Mouse (Mus musculus) forebrain, embryonic 13.5 days (tissue): ENCODE results near the gene Gbp5. TPM values are rescaled to one million over a fixed set of nuclear protein-coding genes. Genes with fewer than 3 reads are reported as not detected.
"Not testable (repeated sequence)": the region's sequence is repeated elsewhere in the genome, so short reads cannot be mapped to it uniquely, and the experiment has no call there.

Source experiments
- ATAC-seq: fragments of 200-750 bp; cut with Nextera tagmentation; 2 replicates; pipeline ENCODE4 v1.8.0; 2017
- H3K27ac ChIP-seq: fragments of 300-500 bp; sonication (generic); 2 replicates; pipeline ENCODE4 v1.5.1; 2015; ENCODE audit warnings: inconsistent platforms, mild to moderate bottlenecking, moderate library complexity
- H3K27me3 ChIP-seq: fragments of 300-500 bp; sonication (generic); 2 replicates; pipeline ENCODE4 v1.6.1; 2015; ENCODE audit warnings: mild to moderate bottlenecking, inconsistent platforms
- H3K36me3 ChIP-seq: fragments of 300-500 bp; sonication (generic); 2 replicates; pipeline ENCODE4 v1.6.1; 2015; ENCODE audit warnings: mild to moderate bottlenecking, inconsistent platforms; ENCODE audit not compliant: poor library complexity, severe bottlenecking
- H3K4me1 ChIP-seq: fragments of 300-500 bp; sonication (generic); 2 replicates; pipeline ENCODE4 v1.6.1; 2015; ENCODE audit warnings: inconsistent platforms
- H3K4me2 ChIP-seq: fragments of 300-500 bp; sonication (generic); 2 replicates; pipeline ENCODE4 v1.6.1; 2015; ENCODE audit warnings: inconsistent platforms, mild to moderate bottlenecking, moderate library complexity
- H3K4me3 ChIP-seq: fragments of 300-500 bp; sonication (generic); 2 replicates; pipeline ENCODE4 v1.5.1; 2015; ENCODE audit warnings: mild to moderate bottlenecking, inconsistent platforms
- H3K9ac ChIP-seq: fragments of 300-500 bp; sonication (generic); 2 replicates; pipeline ENCODE4 v1.6.1; 2015; ENCODE audit warnings: mild to moderate bottlenecking, inconsistent platforms
- H3K9me3 ChIP-seq: fragments of 300-500 bp; sonication (generic); replicated peaks from 2 replicates; pipeline ENCODE4 v1.6.1; 2016; ENCODE audit warnings: inconsistent platforms
- WGBS: fragments of 180-500 bp; shearing (Covaris S2); methylation state at CpG from one replicate; pipeline ENCODE4 v1.1.7; 2015; 5-methylcytosine and 5-hydroxymethylcytosine counted together
- polyA plus RNA-seq: library from polyadenylated mRNA; unstranded; fragments of >200 nt; fragmentation: Nextera tagmentation; extraction: Ambion mirVana; gene quantifications from 2 replicates; pipeline ENCODE4 v1.2.1, GENCODE M21; 2015

Gbp5 gene
- polyA plus RNA-seq, 1 experiment from 2014 or later, result not detected

DNA sequence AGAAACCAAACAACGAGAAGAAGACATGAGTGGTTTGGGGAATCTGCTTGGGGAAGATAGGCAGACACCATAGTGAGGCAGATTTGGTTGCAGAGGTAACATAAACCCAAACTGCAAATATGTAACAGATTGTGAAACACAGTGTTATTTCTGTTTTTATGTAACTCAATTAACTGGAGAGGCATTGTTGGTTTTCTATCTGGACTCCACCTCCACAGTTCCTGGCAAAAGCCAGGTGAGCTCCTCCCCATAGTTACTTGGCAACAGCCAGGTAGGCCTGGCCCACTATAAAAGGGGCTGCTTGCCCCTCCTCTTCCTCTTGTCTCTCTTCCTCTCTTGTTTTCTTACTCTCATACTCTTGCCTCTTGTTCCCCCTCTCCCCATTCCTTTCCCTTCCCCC is 60.8 kb downstream of the Gbp5 start:
- no peak overlapping the region for H3K9ac ChIP-seq
- WGBS, result 77% methylated on average over 1 of the region's 1 CpGs
- no peaks in the 10 kb centered on the region for H3K27me3 ChIP-seq
- no peak for ATAC-seq
- H3K36me3 ChIP-seq, result no peaks in the 10 kb centered on the region
- H3K9me3 ChIP-seq, result no peaks in the 10 kb centered on the region
- H3K4me1 ChIP-seq, result 0 out of 2 replicates have a peak, but pooled peaks cover under 1% of the 10 kb centered on the region
- H3K4me3 ChIP-seq, result no peak overlapping the region
- H3K4me2 ChIP-seq, result no peak overlapping the region
- H3K27ac ChIP-seq, result no peak overlapping the region

DNA sequence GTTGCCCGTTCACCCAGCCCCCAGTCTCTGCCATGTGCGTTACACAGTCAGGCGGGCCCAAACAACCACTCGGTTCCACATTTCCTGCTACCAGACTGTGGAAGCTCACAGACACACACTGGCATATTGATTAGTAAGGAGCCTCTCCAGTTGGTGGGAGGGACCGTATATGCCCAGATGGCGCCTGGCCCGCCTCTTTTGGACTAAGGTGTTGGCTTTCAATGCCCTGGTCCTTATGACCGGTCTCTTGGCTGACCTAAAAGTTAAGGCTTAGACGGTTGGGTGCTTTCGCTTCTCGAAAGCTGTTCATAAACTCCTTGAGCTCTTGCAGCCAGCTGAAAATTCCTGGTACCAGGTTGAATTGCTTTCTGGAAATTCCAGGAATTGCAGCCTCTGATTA is 61.8 kb downstream of the Gbp5 start:
- WGBS, result 88% methylated on average over 11 of the region's 11 CpGs
- Histone ChIP-seq H3K9me3 (no peaks in the 10 kb centered on the region), H3K4me3 (no peak overlapping the region), H3K4me2 (no peak overlapping the region), H3K4me1 (peaks cover 5% of the 10 kb centered on the region; the same call in 1 of the 2 replicates), H3K27ac (no peak overlapping the region), H3K36me3 (no peaks in the 10 kb centered on the region), H3K27me3 (no peaks in the 10 kb centered on the region), H3K9ac (no peak overlapping the region)
- no peak for ATAC-seq

DNA sequence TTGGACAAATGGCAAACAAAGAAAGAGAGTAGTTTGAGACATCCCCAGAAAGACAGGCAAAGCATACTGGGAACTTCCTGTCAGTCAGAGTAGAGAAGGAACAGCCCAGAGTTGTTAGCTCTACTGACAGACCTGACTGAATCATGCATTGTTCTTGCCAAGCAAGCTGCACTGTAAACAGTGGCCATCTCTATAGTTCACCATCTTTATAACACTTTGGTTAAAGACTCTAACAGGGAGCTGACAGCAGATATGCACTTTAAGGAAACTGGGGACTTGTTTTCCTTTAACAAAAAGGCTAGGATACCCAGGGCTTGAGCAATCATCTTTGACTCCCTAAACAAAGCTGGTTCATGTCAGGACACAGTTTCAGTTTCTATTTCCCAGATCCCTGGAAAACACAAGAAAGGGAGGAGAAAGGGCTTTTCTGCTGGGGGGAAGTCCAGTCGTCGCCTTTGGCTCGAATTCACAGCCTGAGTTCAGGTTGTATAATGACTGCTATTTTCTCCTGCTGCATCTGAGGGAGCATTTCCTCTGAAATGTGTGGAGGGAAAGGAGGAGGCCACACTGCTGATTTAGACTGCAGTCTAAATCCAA is 66.0 kb downstream of the Gbp5 start, which contains the start of gene Gbp3:
TSS of gene Gbp3 (plus strand) at position 395 of the 597 bp plus-strand sequence.
- Histone ChIP-seq H3K9ac (peak within 1 kb of the TSS; percentile 38; the same call in 1 of the 2 replicates), H3K4me2 (peak within 1 kb of the TSS; percentile 45), H3K4me3 (peak within 1 kb of the TSS; percentile 28), H3K4me1 (peaks cover 5% of the 10 kb centered on the region; the same call in 1 of the 2 replicates), H3K27ac (no peak within 1 kb of the TSS), H3K36me3 (no peaks in the 10 kb centered on the region), H3K9me3 (no peaks in the 10 kb centered on the region), H3K27me3 (no peaks in the 10 kb centered on the region)
- no peak for ATAC-seq
- 33% methylated on average over 3 of the region's 3 CpGs for WGBS

DNA sequence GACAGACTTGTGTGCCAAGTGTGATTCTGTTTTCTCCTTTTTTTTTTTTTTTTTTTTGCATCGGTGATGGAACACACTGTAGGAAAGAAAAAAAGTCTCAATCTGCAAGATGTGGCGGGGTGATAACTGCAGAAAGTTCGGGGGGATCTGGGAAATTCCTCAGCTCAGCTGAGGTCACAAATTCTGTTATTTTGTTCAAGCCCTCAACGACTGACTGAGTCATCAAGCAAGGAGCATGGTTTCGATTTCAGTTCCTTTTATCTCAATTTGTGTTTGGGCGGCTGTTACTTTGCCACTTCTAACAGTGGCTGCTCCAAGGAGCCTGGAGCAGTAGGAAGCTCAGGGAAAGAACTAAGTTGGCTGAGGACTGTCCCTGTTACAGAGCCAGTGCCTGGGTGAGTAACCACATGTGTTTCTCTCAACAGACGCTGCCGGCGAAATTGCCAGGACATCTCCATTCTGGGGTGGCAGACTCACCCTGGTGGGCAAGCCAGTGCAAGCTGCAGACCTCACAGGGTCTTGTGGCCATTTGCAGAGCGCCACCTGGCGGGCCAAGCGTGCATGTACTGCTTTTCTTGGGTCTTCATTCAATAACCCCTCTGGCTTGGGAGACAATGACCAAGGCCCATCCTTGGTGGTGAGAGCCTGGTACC is 66.6 kb downstream of the Gbp5 start:
- Histone ChIP-seq H3K4me3 (peak overlapping the region; percentile 28), H3K9me3 (no peaks in the 10 kb centered on the region), H3K4me1 (peaks cover 5% of the 10 kb centered on the region; the same call in 1 of the 2 replicates), H3K27ac (no peak overlapping the region), H3K9ac (peak overlapping the region; percentile 38; the same call in 1 of the 2 replicates), H3K36me3 (no peaks in the 10 kb centered on the region), H3K4me2 (peak overlapping the region; percentile 45), H3K27me3 (no peaks in the 10 kb centered on the region)
- WGBS, result 21% methylated on average over 12 of the region's 12 CpGs
- ATAC-seq, result peak; percentile 93

DNA sequence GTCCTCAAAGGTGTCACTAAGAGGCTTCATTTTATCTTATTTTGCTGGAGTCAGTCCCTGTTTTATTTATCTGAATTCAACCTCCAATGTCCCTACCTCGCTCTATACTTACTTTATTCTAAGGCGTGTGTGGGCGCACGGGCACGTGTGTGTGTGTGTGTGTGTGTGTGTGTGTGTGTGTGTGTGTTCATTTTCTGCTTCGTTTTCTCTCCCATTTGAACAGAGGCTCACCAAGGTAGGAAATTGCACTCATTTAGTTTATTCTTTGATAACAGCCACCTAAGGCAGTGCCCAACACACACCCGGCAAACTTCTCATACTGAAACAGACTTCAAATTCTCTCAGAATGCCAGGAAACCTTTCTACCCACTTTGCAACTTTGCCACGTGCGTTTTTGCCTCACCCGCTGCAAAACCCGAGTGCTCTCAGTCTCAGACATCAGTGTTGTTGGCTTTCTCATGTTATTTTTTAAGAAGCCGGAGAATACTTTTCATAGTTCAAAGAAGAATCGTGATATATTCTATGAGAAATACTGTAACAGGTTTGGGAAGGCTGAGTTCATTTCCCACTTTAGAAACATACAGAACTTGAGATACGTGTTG is 67.4 kb downstream of the Gbp5 start:
- H3K27me3 ChIP-seq, result no peaks in the 10 kb centered on the region
- H3K9me3 ChIP-seq, result no peaks in the 10 kb centered on the region
- H3K27ac ChIP-seq, result no peak overlapping the region
- H3K4me2 ChIP-seq, result no peak overlapping the region
- WGBS, result 90% methylated on average over 14 of the region's 14 CpGs
- ATAC-seq, result no peak
- H3K4me1 ChIP-seq, result peaks cover 5% of the 10 kb centered on the region; the same call in 1 of the 2 replicates
- no peak overlapping the region for H3K4me3 ChIP-seq
- H3K9ac ChIP-seq, result no peak overlapping the region
- no peaks in the 10 kb centered on the region for H3K36me3 ChIP-seq

DNA sequence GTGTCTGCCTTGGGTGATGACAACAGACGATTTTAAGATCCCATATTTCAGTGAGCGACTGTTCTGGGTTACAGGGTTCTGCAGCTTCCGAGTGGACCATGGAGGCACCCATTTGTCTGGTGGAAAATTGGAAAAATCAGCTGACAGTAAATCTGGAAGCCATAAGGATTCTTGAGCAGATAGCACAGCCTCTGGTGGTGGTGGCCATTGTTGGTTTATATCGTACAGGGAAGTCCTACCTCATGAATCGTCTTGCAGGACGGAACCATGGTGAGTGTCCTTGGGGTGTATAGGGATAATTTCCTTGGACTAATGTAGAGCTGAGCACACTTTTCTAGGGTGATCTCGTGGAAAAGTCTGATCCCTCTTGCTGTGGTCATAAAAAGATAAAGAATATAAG is 67.9 kb downstream of the Gbp5 start:
- ATAC-seq, result no peak
- Histone ChIP-seq H3K4me2 (no peak overlapping the region), H3K4me1 (peaks cover 5% of the 10 kb centered on the region; the same call in 1 of the 2 replicates), H3K27ac (no peak overlapping the region), H3K9ac (no peak overlapping the region), H3K4me3 (no peak overlapping the region), H3K36me3 (no peaks in the 10 kb centered on the region), H3K9me3 (no peaks in the 10 kb centered on the region), H3K27me3 (no peaks in the 10 kb centered on the region)
- WGBS, result 86% methylated on average over 7 of the region's 7 CpGs

DNA sequence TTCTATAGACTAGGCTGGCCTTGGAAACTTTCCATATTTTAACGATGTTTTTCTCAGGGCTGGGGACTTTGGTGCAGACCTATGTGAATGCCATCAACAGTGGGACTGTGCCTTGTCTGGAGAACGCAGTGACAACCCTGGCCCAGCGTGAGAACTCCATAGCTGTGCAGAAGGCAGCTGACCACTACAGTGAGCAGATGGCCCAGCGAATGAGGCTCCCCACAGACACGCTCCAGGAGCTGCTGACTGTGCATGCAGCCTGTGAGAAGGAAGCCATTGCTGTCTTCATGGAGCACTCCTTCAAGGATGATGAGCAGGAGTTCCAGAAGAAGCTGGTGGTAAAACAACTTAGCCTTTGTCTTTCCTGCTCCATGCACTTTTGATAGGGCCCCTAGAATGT is 73.7 kb downstream of the Gbp5 start:
- not testable (repeated sequence) for H3K27me3 ChIP-seq, H3K4me2 ChIP-seq, H3K9ac ChIP-seq, H3K9me3 ChIP-seq, H3K36me3 ChIP-seq, ATAC-seq, H3K4me1 ChIP-seq, H3K27ac ChIP-seq, H3K4me3 ChIP-seq
- WGBS, result 56% methylated on average over 5 of the region's 5 CpGs

DNA sequence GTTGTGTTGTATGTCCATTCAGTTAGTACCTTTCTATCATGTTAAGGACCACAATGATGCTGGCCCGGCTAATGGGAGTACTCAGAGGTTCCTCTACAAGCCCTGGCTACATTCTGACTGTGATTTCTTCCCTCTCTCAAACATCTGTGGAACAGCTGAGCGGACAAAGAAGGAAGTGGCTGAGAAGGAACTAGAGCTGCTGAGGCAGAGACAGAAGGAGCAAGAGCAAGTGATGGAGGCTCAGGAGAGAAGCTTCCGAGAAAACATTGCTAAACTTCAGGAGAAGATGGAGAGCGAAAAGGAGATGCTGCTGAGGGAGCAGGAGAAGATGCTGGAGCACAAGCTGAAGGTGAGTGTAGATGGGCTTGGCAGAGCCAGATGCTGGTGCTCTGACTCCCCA is 77.0 kb downstream of the Gbp5 start:
- Histone ChIP-seq H3K36me3 (no peaks in the 10 kb centered on the region), H3K4me1 (no peaks in the 10 kb centered on the region), H3K9me3 (no peaks in the 10 kb centered on the region), H3K27me3 (no peaks in the 10 kb centered on the region), H3K27ac (no peak overlapping the region), H3K9ac (no peak overlapping the region), H3K4me3 (no peak overlapping the region), H3K4me2 (no peak overlapping the region)
- WGBS, result 92% methylated on average over 4 of the region's 4 CpGs
- no peak for ATAC-seq

Other genes with a start within 250 kb of the Gbp5 start
- gene Pdlim5, start 98.3 kb upstream of the Gbp5 start, polyA plus RNA-seq, result 8.7 and 10.7 TPM in 2 replicates
- 0.58 and 0.91 TPM in 2 replicates for gene Gbp7, start 36.4 kb downstream of the Gbp5 start, polyA plus RNA-seq
- 0.39 and 0.54 TPM in 2 replicates for gene Gbp3, start 66.0 kb downstream of the Gbp5 start, polyA plus RNA-seq
- not detected in 2 replicates for gene Gbp2b, start 100.9 kb downstream of the Gbp5 start, polyA plus RNA-seq
- gene Gbp2, start 126.6 kb downstream of the Gbp5 start, polyA plus RNA-seq, result 0.15 and 0.19 TPM in 2 replicates
- gene Kyat3, start 207.1 kb downstream of the Gbp5 start, polyA plus RNA-seq, result 6.7 and 6.9 TPM in 2 replicates